Mouse (Mus musculus): ENCODE measurements at regions not wholly inside any gene's neighbourhood (a gene's known extent, or its start where the extent isn't known, plus 50 kb on each side); places are given as distances from the start of the nearest gene placed in this dataset.

DNA sequence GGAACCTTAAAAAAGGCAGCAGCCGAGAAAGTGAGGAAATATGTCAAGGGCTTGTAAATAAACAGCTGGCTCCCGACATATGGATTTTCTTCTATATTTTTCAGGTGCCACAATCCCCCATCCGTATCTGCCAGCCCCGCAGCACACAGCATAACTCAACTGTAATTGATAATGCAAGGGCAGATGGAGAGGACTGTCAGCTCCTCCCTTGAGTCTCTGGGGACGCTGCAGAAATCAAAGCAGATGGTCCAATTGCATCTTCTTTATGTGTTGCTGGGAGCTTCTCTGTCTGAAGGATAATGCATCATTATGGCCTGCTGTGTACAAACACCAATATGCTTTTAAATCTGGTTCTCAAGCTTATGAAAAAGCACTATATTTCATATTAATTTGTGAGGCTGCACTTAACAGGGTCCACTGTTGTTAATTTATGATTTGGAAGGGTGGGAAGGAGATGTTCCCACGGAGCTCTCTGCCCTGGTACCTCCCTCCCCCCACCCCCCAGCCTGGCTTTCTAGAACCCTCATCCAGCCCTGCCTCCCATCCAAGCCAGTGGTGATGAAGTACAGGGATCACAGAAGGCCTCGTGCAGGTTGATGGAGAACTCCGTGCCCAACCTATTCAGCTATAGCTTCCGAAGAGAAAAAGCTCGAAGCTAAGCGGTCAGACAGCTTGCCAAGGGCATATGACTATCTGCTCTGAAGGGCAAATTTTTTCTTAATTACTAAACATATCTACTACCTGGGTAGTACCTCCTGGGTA, 603.7 kb downstream of the Tox3 start:
- DNase-seq: no peak

DNA sequence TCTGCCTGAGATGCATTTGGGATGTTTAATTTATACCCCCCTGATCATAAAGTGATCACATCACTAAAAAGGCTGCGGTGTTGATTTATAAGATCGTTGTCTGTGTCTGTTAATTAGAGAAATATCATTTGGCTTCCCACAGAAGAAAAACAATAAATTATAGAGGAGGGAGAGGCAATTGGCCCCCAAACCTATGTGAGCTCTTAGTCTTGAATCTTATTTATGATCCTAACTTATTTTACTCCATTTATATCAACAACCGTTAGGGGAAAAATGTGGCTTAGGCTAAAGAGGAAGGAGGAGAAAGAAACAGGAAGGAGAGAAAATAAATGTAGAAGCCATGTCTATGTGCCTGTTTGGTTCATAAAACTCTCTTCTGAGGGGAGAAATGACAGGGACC, 609.5 kb downstream of the Tox3 start:
- no peak for DNase-seq

DNA sequence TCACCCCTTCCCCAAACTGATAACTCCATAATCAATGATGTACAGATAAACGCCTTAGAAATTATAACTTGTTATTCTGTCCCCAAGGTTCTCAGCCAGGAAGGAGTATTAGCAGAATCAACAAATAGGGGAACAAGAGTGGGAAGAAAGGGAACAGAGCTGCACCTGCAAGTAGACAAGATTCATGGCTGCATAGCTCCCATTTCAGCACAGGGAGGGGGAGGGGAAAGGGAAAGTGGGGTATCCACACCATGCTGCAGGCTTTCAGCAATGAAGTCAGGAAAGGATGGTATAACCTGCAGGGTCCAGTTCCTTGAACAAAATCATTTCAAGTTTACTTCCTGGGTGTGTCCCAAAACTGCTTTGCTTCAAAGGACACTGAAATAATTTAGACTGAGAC, 610.5 kb downstream of the Tox3 start:
- no peak for DNase-seq

DNA sequence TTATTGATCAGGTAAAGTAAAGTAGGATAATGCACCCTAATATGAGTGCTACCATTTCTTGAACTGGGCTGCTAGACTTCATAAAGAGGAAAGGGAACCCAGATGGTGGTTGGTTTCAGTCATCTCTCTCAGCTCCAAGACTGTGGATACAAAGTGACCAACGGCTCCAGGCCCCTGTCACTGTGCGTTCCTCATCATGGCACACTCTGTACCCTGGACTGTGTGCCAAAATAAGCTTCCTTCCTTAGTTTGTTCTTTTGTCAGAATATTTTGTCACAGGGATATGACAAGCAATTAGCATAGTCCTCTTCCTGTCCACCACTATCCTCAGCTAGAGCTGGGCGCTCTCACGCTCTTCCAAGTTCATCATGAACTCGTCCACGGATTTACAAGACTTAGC, 620.9 kb downstream of the Tox3 start:
- no peak for DNase-seq

DNA sequence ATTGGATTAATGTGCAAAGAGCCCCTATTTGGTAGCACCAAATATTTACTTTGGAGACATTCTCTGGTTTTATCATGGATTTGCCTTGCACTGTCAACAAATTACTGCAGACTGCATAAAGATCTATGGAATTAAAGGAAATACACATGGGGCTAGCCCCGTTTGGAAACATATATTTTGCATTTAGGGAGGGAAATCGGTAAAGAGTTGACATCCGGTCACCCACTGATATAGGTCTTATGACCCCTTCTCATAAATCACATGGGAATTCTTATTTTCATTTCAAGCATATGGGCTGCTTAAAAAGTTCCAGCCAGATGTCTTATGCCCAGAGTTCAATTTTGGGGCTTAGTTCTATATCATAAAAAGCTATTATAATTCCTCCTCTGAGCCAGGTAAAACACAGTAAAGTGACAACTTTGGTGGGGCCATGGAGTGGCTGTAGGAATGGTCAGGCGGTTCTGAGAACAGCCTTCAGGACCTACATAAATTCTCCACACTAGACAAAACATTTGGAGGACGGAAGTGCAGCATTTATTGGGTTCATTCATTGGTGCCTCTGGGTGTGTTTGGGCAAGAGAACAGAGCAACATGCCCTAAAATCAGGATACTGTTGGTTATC, 626.3 kb downstream of the Tox3 start:
- DNase-seq: no peak

DNA sequence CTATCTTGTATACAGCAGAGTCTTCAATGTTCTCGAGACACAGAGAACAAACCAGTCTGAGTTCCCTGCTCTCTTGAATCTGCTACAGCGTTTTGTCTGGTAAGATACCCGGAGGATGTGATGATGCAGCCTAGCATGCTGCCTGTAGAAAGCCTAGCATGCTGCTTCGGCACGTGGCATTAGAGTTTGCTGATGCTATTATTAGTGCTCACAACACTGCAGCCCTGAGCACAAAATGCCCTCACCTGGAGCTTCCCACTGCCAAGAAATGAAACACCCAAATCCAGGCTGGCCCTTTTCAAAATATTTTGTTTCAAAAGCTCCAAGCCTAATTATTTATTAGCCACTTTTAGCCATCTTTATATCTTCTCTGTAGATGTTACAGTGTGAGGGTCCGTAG, 634.3 kb downstream of the Tox3 start:
- no peak for DNase-seq

DNA sequence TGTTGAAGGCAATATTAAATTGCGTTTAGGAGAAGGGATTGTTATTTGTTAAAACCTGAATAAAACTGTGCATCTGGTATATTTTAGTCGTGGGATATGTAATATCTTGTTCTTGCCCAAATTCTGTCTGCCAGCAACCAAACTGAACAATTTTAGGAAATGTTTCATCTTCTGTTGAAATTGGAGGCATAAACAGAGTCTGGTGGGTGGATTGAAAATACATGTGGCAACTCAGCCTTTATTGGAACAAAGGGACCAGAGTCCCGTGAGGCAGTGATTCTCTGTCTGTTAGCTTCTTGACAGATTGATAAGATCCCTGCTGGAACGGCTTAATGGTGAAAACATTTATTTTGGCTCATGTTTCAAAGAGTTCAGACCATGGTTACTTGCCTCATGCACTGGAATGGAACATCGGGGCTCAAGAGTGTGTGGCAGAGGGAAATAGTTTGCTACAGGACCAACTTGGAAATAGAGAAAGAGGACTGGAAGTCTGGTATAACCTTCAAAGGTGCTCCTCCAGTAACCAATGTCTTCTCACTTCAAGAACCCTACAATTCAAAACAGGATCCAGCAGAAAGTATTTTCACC, 640.7 kb downstream of the Tox3 start:
- DNase-seq: no peak

DNA sequence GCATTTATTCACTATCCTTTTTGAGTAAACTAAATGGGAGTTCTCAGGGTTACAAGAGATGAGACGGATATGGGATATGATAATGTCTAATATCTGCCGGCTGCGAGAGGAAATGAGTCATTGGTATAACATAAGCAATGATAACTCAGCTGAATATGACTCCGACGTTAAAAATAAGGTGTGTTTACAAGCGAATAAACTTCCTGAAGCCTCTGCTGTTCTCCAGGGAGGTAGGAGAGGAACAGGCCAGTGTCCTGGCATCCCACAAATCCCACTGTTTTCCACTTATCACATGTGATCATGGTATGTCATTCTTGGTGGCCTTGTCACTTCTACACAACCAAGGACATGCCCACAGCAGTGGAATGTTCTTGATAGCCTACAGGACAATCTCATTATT, 641.7 kb upstream of the Sall1 start:
- no peak for DNase-seq

DNA sequence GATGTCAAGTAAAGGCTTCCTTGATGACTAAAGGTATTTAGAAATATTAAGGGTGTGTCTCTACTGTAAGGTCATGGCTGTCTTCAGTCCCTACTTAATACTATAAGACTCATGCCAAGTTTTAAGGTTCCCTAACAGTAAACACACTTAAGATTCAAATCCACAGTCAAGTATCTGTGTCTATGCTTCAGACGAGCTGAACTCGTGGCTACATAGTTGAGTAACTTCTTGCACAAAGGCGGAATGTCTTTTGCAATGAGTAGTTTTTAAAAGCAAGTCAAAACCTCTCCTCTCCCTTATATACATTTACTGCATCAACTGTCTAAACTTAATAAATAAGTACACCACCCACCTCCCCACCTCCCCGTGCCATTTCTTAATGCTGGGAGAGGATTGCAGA, 637.0 kb upstream of the Sall1 start:
- no peak for DNase-seq

DNA sequence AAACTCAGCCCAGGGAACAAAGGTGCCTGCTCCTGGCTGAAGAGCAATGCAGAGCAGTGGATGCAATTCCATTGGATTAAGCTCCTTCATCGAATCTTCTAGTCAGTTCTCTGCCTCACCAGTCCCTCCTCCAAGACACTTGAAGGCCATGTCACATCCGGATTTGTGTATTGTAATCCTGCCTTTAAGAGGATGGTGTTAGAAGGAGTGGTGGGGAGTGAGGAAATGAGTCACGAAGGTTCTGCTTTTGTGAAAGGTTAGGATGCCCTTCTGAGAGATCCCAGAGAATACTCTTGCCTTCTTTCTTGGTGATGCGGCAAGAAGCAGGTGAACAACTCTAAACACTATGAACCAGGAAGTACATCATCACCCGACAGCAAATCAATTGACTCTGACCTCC, 636.4 kb upstream of the Sall1 start:
- DNase-seq: no peak

DNA sequence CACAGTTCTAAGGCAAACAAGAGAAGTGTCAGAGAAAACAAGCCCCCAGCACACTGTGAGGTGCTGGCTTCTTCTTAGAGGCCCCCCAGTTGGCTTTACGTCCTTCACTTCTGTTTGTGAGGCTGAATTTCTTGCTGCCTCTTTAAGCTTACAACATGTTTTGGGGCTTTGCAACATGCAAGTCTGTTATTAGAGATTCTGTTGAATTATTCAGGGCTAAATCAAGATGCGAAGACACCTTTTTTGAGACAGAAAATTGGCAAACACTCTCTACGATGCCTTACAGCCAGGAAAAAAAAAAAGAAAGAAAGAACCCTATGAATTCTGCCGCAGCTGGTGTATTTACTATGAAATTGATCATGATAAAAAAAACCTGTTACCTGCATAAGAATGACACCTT, 635.6 kb upstream of the Sall1 start:
- DNase-seq: no peak

DNA sequence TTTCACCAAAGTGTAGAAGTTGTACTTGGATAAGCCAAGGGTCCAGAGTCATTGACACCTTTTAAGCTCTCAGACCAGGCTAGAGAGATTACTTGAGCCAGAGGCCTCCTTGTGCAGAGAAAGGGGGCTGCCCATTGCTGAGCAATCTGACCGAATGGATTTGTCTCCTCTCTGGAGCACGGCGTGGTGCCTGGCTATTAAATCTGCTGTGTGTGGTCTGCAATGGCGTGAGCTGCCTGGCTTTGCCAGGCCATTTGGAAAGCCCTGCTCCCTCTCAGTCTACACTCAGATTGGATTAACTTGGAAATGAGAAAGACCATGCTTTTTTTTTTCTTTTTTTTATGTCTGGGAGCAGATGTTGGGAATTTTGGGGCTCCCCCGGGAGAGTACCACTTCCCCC, 633.3 kb upstream of the Sall1 start:
- DNase-seq: no peak

DNA sequence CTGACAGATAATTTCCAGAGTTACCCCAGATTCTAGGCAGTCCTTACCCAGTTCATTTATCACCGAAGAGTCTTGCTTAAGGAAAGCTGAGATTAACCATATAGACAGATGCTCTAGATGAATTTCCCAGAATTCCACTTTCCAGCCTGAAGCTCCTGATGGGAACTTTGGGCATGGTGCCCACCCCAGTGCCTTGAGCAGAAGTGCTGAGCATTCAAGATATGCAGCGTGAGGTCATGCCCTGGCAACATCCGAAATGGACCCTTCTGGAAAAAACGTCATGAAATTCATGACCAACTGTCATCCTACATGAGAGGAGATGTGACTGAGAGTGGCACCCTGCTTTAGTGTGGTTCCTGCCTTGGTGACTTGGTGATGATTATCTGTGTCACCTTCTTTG, 629.9 kb upstream of the Sall1 start:
- no peak for DNase-seq

DNA sequence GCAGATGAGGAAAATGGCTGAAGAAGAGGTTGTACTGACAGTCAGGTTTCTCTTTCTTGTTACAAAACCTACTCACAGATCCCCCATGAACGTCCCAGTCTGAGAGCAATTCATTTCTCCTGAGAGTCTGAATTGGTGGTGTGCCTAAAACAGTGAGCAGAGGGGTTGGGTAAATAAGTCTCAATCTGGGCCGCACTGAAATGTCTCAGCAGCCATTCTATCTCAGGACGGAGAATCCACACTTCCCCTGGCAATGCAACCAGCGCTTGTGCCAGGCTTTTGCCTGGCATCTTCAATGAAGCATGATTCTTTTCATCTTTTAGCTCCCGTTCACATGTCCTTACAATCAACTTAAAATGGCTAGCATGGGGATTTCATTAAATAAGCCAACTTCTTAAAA, 628.7 kb upstream of the Sall1 start:
- DNase-seq: no peak

DNA sequence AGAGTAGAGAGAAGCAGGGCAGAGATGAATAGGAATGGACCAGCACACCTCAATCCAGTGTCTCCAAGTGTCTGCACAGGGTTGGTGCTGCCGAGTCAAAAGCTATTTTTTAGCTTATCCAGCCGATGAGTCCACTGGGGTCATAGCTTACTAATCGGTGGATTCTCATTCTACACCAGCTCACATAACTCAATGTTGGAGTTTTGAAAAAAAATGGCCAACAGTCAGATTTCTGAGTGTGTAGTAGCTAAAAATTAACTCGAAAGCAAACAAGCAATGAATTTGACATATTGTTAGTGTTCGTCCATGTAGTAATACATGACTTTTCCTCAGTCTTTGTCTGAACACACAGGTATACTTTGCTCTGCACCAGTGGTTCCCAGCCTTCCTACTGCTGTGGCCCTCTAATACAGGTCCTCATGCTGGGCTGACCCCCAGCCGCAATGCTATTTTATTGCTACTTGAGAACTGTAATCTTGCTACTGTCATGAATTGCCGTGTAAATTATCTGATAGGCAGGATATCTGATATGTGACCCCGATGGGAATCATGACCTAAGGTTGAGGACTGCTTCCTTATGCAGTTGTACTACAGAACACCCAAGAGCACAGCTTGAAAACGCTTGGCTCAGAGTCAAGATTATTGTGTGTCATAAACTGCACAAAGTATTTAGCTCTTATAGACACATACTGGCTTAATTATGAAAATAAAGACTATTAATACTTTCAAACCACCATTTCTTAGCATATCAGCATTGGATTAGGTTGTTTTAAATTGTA, 621.1 kb upstream of the Sall1 start:
- DNase-seq: no peak

DNA sequence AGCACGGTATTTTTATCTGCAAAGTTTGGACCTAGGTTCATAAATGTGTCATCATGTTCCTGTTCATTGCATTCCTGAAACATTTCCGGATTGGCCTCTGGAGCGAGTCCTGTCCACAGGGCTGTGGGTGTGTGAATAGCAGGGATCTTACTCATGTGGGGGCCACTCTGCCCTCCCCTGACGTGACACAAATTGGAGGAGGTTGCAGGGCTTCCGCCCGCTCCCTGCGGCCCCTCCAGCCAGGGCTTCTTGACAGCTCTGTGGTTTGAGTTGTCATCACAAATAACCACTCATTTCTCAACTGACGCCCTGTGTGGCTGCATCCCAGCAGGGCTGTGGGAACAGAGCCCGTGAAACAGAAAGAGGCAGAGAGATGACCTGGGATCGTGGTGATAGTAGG, 619.9 kb upstream of the Sall1 start:
- no peak for DNase-seq

DNA sequence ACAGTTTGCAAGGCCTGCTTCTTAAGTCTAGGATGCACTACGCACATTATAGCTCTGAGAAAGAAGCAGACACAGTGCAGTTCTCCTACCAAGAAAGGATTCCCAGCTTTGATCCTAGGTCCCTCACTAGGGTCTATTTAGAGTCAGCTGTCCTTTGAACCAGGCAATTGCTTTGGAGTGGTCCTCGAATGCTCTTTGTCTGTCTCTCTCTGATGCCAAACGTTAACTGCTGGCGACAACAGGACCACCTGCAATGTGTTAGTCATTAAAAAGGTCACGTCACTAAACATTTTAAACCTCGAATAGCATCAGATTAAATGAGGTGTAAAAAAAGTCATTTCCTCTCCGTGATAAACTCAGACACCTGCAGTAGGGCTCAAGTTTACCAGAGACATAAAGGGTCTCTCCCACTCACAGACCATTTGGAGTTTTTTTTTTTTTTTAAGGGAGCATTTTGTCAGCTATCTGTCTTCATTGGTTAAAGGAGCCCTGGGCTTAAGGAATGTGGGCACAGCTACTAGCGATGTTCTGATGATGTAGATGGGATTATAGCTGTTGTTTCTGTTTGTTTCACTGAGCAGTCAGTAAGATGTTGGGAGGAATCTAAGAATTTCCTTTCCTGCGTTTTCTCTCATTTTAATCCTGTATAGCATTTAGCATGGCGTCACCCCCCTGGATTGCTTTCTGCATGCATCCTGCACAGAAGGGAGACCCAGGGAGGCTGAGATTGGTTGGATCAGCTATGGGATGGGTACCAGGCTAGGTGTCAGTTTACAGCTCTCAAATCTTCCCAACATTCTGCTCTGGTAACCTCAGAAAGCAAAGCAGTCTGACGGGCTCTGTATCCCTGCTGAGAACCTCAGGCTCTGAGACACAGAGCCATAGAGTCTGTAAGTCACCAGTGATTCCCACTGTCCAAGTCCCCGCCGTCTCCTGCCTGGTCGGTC, 615.3 kb upstream of the Sall1 start:
- no peak for DNase-seq

DNA sequence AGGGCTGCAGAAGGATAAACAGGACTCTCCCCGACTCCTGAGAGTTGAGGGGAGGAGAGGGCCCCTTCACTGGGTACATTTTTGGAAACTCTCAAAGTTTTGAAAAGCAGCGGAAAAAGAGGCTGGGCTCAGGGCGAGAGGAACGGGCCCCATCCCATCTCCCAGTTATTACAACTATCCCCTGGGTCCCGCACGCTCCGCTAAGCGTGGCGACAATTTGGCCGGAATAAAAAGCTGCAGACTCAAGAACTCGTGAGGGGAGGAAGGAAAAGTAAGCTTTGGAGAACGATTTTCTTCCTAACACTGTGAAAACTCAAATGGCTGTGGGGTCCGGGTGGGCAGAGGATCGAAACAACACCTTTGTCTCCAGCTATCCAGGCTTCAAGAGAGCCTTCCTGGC, 611.4 kb upstream of the Sall1 start:
- DNase-seq: no peak

DNA sequence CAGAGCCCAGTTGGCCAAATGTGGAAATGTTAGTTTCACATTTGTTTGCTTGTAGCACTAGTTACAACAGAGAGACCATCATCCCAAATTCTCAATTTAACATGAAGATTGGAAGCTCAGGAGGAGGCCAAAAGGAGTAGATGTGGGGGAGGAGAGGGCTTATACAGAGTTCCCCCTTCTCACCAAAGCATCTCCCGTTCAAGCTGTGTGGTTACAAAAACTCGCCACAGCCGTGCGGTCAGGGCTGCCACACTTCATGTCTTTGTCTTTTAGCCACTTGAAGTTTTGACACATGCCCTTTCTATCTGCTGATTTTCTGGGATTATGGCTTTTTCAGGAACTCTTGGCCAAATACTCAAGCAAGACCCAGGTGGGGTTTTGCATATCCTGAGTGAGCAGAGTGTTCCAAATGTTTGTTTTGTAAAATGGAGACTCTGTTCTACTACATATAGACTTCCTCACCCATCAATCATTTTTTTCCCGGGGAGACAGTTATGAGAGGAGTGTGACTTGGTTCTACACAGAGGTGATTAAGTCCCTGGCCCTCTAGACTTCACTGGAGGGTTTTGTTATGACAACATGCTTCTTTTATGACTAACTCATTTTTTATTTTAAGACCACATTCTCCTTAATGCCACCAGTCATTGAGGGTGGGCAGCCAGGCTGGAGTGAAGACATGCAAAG, 605.4 kb upstream of the Sall1 start:
- no peak for DNase-seq

DNA sequence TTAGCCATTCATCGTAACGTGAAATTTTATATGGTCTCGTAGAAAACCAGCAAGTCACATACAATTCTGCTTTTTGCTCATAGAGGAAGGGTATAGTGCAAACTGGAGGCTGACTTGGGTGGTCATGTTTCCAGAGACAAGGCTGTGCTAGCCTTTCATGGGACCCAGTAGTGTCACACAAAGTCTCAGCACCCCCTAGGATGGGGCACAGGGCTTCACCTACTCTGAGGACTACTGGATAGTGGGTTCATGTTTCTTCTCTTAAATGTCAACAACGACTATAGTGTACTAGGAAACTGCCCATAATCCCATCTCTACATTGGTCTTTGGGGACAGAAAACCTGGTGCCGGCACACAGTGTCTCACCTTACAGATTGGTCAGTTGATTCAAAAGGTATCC, 603.0 kb upstream of the Sall1 start:
- DNase-seq: no peak

DNA sequence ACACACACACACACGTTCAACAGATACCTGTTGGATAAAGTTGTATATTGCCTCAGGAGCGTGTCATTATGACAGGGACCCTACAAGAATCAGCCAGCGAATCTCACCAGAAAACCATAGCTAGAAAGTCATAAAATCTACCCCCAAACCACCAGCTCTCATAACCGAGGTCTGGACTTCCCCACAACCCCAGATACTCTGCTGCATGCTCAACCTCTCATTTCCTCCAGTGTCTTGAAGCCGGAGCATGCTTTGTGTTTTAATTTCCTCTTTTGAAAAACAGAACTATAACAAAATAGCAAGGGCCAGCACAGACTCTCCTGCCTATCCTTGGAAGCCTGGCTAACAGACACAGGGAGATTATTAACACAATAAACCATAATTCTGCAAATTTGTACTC, 597.4 kb upstream of the Sall1 start:
- DNase-seq: no peak

DNA sequence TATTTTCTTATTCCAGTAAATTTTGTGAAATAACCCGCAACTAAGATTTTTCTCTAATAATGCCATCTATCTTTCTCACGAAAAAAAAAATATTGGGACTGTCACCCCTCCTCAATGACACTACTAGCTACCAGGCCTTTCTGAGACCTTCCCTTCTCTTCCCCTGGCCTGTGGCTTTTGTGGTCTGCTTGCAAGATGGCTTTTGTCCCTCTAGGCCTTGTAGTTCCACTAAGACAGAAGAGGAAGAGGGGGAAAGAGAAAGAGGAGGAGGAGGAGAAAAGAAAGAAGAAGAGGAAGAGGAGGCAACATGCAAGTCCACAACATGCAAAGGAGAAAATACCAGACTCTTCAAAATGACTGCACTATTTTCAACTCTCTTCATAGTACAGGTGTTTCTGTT, 590.9 kb upstream of the Sall1 start:
- no peak for DNase-seq

Measured in cerebellum, adult 18-20 months (tissue).